Mouse (Mus musculus) heart, postnatal 25 days (tissue): ENCODE results near the gene Art4. TPM values are rescaled to one million over a fixed set of nuclear protein-coding genes. Genes with fewer than 3 reads are reported as not detected.

Experiments
- DNase-seq: peaks from one replicate; pipeline ENCODE4 v3.0.0; 2022; ENCODE audit warnings: low spot score
- intact Hi-C: fragments of 180-260 bp; cut with DNase I; formaldehyde crosslinking; loops from one replicate; pipeline ENCODE4 v1.15.1; 2025
- microRNA-seq: library from miRNA; unstranded; fragments of <30 nt; microRNA quantifications from one replicate; pipeline ENCODE4 v1.2.0, GENCODE M21; 2022
- total RNA-seq, 2 experiments: library from RNA; stranded (reverse); gene quantifications; 2 replicates each; pipeline ENCODE4 v1.2.3; 2021

Gene Art4
- total RNA-seq, 2 experiments from 2014 or later: 16.8 to 17.8 TPM

DNA sequence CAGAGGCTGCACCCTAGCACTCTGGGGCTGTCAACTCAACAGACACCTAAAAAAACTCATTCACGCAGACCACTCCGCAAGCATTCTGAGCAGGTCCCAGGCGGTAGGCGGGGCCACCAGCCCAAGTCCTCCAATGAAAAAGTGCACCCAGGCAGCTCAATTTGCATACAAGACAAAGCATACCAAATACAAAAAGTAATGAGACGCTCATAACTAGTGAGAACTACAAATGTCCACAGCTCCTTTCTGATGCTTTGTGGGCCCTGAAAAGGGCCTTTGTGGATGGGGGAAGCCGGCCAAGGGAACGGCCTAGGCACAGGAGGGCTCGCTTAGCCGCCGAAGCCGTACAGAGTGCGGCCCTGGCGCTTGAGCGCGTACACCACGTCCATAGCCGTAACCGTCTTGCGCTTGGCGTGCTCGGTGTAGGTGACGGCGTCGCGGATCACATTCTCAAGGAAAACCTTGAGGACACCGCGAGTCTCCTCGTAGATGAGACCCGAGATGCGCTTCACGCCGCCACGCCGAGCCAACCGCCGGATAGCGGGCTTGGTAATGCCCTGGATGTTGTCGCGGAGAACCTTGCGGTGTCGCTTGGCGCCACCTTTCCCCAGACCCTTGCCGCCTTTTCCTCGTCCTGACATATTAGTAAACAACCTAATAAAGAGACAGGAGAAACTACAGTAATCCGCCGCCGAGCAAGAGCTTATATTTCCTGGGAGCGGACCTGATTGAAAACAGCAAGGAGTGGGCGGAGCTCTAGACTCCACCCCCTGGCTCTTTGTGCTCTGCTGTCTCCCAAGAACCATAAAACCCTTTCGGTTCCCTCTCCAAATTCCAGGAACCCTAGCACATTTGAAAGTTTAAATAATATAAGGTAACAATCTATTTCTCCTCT is 53.5 kb downstream of the Art4 start, which contains the start of gene Hist4h4:
Gene Hist4h4, minus strand, starts transcription at position 677 of the 895 bp plus-strand sequence.
- DNase-seq: peak; percentile 91
- intact Hi-C loops: loop anchor here (1.0 to 10.0 kb wide), 2 partner anchors 23 to 931 kb away; partner anchors contain the start of genes BC049715 and Strap

DNA sequence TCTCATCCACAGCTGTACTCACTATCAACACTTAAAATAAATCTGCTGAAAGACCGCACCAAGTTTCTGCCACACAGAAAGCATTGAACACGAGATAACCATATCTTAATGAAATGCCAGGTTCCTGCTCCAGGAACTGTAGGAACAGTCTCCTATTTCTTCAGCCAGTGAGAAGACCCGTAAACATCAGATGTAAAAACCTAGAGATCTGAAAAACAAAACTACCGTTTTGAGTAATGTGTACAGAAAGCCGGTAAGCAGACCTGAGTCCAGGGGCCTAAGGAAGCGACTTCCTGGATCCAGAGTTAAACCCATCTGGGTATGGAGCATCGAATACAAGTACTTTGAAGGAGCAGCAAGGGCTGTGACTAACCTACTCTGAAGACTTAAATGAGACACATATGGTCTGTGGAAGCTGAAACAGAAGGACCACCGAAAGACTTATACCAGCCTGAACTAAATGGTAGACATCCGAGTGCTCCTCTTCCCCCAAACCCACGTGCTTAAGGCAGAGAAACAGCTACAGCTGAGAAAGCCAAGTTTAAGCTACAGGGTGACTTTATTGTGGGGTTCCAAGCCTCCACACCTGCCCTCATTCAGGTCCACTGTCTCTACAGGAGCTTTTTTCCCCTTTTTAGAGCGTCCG is 54.3 kb downstream of the Art4 start:
- intact Hi-C loops: loop anchor here (10.0 kb wide), 1 partner anchor 932 kb away; the partner anchor contains the start of gene Strap
- DNase-seq: no peak

DNA sequence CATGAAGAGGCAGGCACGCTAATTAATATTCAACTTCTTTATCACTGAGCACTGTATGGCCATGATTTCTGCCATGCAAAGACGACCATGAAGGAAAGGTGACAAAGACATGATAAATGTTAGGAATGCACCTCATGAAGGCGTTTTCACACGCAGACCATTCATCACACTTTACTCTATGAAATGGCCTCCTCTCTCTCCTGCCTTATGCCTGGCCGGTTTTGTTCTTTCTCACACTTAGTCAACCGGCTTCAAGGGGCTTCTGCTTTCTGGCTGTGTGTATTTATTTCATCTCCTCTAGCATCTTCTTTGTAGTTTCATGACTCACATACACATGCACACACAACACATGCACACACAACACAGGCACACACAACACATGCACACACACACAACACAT is 56.3 kb downstream of the Art4 start:
- DNase-seq: no peak
- intact Hi-C loops: loop anchor here (10.0 kb wide), 1 partner anchor 934 kb away; the partner anchor contains the start of gene Strap

GRCm38 (mm10) chr6:136800710-136801109 is 56.8 kb downstream of the Art4 start:
- DNase-seq: no peak
- intact Hi-C loops: loop anchor here (10.0 kb wide), 1 partner anchor 934 kb away; the partner anchor contains the start of gene Strap

Small RNAs within 50 kb of the gene (microRNA-seq; reads per million reads assigned to microRNA genes)
- gene Gm44364: not detected

Other genes starting within 250 kb of the Art4 start
- 10 to 100 TPM; 36.5 to 39.9 TPM for gene Plbd1, start 195.8 kb downstream of the Art4 start, total RNA-seq
- gene Gucy2c, start 76.0 kb downstream of the Art4 start, total RNA-seq: not detected
- 10 to 100 TPM in 1 of 2 experiments, 1 to 10 TPM in 1; 8.3 to 11.5 TPM for gene Hist4h4, start 53.3 kb downstream of the Art4 start, total RNA-seq
- 10 to 100 TPM; 28.3 to 33.9 TPM for gene H2afj, start 49.5 kb downstream of the Art4 start, total RNA-seq
- gene BC049715, start 30.1 kb downstream of the Art4 start, total RNA-seq: 1 to 10 TPM in 1 of 2 experiments, under 1 TPM in 1; 0.62 to 2.0 TPM
- 10 to 100 TPM; 57.0 to 63.3 TPM for gene Wbp11, start 29.5 kb downstream of the Art4 start, total RNA-seq
- not detected for gene Smco3, start 22.3 kb downstream of the Art4 start, total RNA-seq
- 100 to 1,000 TPM; 365 to 487 TPM for gene Mgp, start 18.1 kb upstream of the Art4 start, total RNA-seq
- gene Erp27, start 64.4 kb upstream of the Art4 start, total RNA-seq: not detected
- not detected for gene Pde6h, start 66.1 kb upstream of the Art4 start, total RNA-seq
- 10 to 100 TPM; 26.5 to 27.8 TPM for gene Arhgdib, start 84.2 kb upstream of the Art4 start, total RNA-seq